In genomic region chr16:91056043-91056821, GRCm38 (mm10) we compare ENCODE assay signal across 9 mouse cellular contexts. TPM values are rescaled to one million over a fixed set of nuclear protein-coding genes. Genes with fewer than 3 reads are reported as not detected.
A peak's percentile ranks its signal among the peaks of the same experiment; 100 is the strongest.
DNase-seq lines count a peak whose midpoint lies in the region; ATAC-seq lines count a peak whose summit lies in the region.
"Had no signal": no experiment of that assay in that cellular context is flagged by ENCODE, and none has a peak within 500 bp of the region (broad histone marks: within the 10 kb centered on the region; RNA-seq: fewer than 3 reads in every experiment).

No protein-coding gene starts in this region.

- intact Hi-C loops in left cerebral cortex, postnatal 36 days (cut with DNase I), result no loop called here
- intact Hi-C loops in gastrocnemius, postnatal 14 days (cut with DNase I; ENCODE audit: low total_unique reads), result no loop called here

- peak; percentile 44 to 79 for DNase-seq in layer of hippocampus, adult 18-20 months (ENCODE audit: low spot score in 2 of 2)
- DNase-seq in layer of hippocampus, postnatal 10 days (ENCODE audit: low spot score in 2 of 2), result no peak
- peak; percentile 28 for DNase-seq in R1 (ENCODE audit: low read depth, low spot score)
- DNase-seq in left cerebral cortex, postnatal 36 days (ENCODE audit: low spot score in 2 of 2), result peak; percentile 52 to 67
- peak; percentile 57 for DNase-seq in thymus, postnatal 14 days
- DNase-seq in gastrocnemius, postnatal 14 days, result no peak
- no peak for DNase-seq in embryo, embryonic 11 days
- DNase-seq: liver, embryonic 13.5 days had no signal

- peak; percentile 87 to 91 for ATAC-seq in hematopoietic stem cell, adult 5-6 weeks (replicated peaks in 1 of 2; ENCODE audit: insufficient read depth in 1 of 2, low FRiP score in 2 of 2, low TSS enrichment in 1 of 2, low read depth in 1 of 2, poor library complexity in 2 of 2, severe bottlenecking in 2 of 2)

RNA-seq across cellular contexts. Expression of gene Paxbp1, which starts 11.9 kb away (rescaled TPM):
- total RNA-seq in layer of hippocampus, adult 18-20 months (2021), result 10 to 100 TPM; 63.3 to 68.5 TPM
- 10 to 100 TPM; 69.9 to 89.4 TPM for total RNA-seq in layer of hippocampus, postnatal 10 days (2021)
- total RNA-seq in hematopoietic stem cell, adult 5-6 weeks (2017), result 136 and 140 TPM in 2 replicates
- total RNA-seq in left cerebral cortex, postnatal 36 days (2021), result 10 to 100 TPM; 39.7 to 74.0 TPM
- 10 to 100 TPM in 1 of 2 experiments, 1 to 10 TPM in 1; 9.5 to 10.1 TPM for total RNA-seq in gastrocnemius, postnatal 14 days (2021)

RNA-seq across cellular contexts. Expression of gene 4932438H23Rik, which starts 38.7 kb away (rescaled TPM):
- 1 to 10 TPM; 2.2 to 2.7 TPM for total RNA-seq in layer of hippocampus, adult 18-20 months (2021)
- 1 to 10 TPM; 1.3 to 1.4 TPM for total RNA-seq in layer of hippocampus, postnatal 10 days (2021)
- 1.7 and 2.2 TPM in 2 replicates for total RNA-seq in hematopoietic stem cell, adult 5-6 weeks (2017)
- total RNA-seq in left cerebral cortex, postnatal 36 days (2021), result under 1 TPM; 0.59 to 0.96 TPM
- total RNA-seq in gastrocnemius, postnatal 14 days (2021), result 1 to 10 TPM; 1.3 to 1.8 TPM

RNA-seq across cellular contexts. Expression of gene Synj1, which starts 45.1 kb away (rescaled TPM):
- total RNA-seq in layer of hippocampus, adult 18-20 months (2021), result 100 to 1,000 TPM; 425 to 459 TPM
- 100 to 1,000 TPM; 257 to 270 TPM for total RNA-seq in layer of hippocampus, postnatal 10 days (2021)
- total RNA-seq in hematopoietic stem cell, adult 5-6 weeks (2017), result 29.6 and 37.5 TPM in 2 replicates
- total RNA-seq in left cerebral cortex, postnatal 36 days (2021), result 100 to 1,000 TPM; 344 to 352 TPM
- 10 to 100 TPM; 12.0 to 13.8 TPM for total RNA-seq in gastrocnemius, postnatal 14 days (2021)

Comparison
In these comparisons a context has a peak if more than half of its experiments do, and no peak if none do; other contexts are left out.
1. DNase-seq: peak in layer of hippocampus, adult 18-20 months (2 of 2), R1 (single experiment), left cerebral cortex, postnatal 36 days (2 of 2) and thymus, postnatal 14 days (single experiment); none in layer of hippocampus, postnatal 10 days (0 of 2), gastrocnemius, postnatal 14 days (single experiment) and embryo, embryonic 11 days (single experiment).